Mouse (Mus musculus): ENCODE results near the gene Apol7b.

- TF ChIP-seq CTCF (IDR thresholded peaks at IDR 0.05; ENCODE audit: low read depth, low read length) = no peak
- no peak for TF ChIP-seq POLR2A (IDR thresholded peaks at IDR 0.05; ENCODE audit: borderline replicate concordance, low read depth, low read length)
These were observed 65.8 kb downstream of the Apol7b start for GRCm38 (mm10) chr15:77381481-77381880.

Data from bone marrow macrophage, adult 2 months (primary cell).